Mouse (Mus musculus) CH12.LX (cell line): ENCODE measurements around the gene Phpt1. TPM values are rescaled to one million over a fixed set of nuclear protein-coding genes. Genes with fewer than 3 reads are reported as not detected.

Experiments used
- DNase-seq: peaks from one replicate; pipeline ENCODE4 v3.0.0-alpha.2; 2013; ENCODE audit errors: extremely low read depth
- H3K27ac ChIP-seq: 2 replicates; pipeline ENCODE4 v1.5.1; 2012; ENCODE audit warnings: low read depth, mild to moderate bottlenecking, control low read depth, moderate library complexity; ENCODE audit not compliant: insufficient read depth
- H3K27me3 ChIP-seq: replicated peaks from 2 replicates; pipeline ENCODE3; 2012; ENCODE audit warnings: inconsistent platforms
- H3K36me3 ChIP-seq, 2 experiments: replicated peaks in 1 of 2; 2 replicates each; pipeline versions ENCODE3 to v1.6.1; 2012; ENCODE audit warnings: inconsistent platforms in 1 of 2, low read length in 1 of 2, mild to moderate bottlenecking in 1 of 2, mixed read lengths in 1 of 2, moderate library complexity in 1 of 2; ENCODE audit not compliant: control insufficient read depth in 1 of 2, insufficient read depth in 1 of 2
- H3K4me1 ChIP-seq, 2 experiments: 2 replicates each; pipeline ENCODE4 v1.6.1; 2012; ENCODE audit warnings: inconsistent platforms in 1 of 2, moderate library complexity in 1 of 2; ENCODE audit not compliant: insufficient read depth in 2 of 2, control insufficient read depth in 1 of 2
- H3K4me2 ChIP-seq: 2 replicates; pipeline ENCODE4 v1.6.1; 2012; ENCODE audit warnings: low read depth, mild to moderate bottlenecking, control low read depth; ENCODE audit not compliant: poor library complexity, insufficient read depth, severe bottlenecking
- H3K4me3 ChIP-seq, 3 experiments: fragments of 150-350 bp in 1 of 3; sonication (generic) in 1 of 3; replicated peaks in 1 of 3; 2 replicates each; pipeline versions ENCODE3 to v1.5.1; 2011 to 2012; ENCODE audit warnings: low read depth in 2 of 3, low read length in 2 of 3, mild to moderate bottlenecking in 2 of 3, moderate library complexity in 2 of 3, control low read depth in 1 of 3, improper control_type of control experiment in 1 of 3, inconsistent platforms in 1 of 3, mixed read lengths in 1 of 3; ENCODE audit not compliant: poor library complexity in 1 of 3
- H3K79me2 ChIP-seq: replicated peaks from 2 replicates; pipeline ENCODE4 v1.6.1; 2012; ENCODE audit warnings: mild to moderate bottlenecking, moderate library complexity; ENCODE audit not compliant: control insufficient read depth, poor library complexity, insufficient read depth, severe bottlenecking; ENCODE audit errors: extremely low read depth
- H3K9ac ChIP-seq: 2 replicates; pipeline ENCODE4 v1.6.1; 2012; ENCODE audit warnings: low read depth, mild to moderate bottlenecking, control low read depth, moderate library complexity; ENCODE audit not compliant: insufficient read depth
- H3K9me3 ChIP-seq: replicated peaks from 2 replicates; pipeline ENCODE3; 2012; ENCODE audit warnings: low read length, inconsistent platforms, mixed read lengths
- CHD1 ChIP-seq: IDR thresholded peaks from 2 replicates; pipeline ENCODE4 v1.6.1; 2012; ENCODE audit warnings: low read depth, low read length, improper control_type of control experiment, inconsistent platforms
- CHD2 ChIP-seq: IDR thresholded peaks from 2 replicates; pipeline ENCODE4 v1.6.1; 2011; ENCODE audit warnings: low read length, improper control_type of control experiment
- E2F4 ChIP-seq: IDR thresholded peaks from 2 replicates; pipeline ENCODE4 v1.6.1; 2011; ENCODE audit warnings: low read depth, low read length, improper control_type of control experiment; ENCODE audit not compliant: insufficient replicate concordance
- ELF1 ChIP-seq: IDR thresholded peaks from 2 replicates; pipeline ENCODE4 v1.6.1; 2014; ENCODE audit warnings: low read depth, mild to moderate bottlenecking, inconsistent platforms, low read length, improper control_type of control experiment
- EP300 ChIP-seq: IDR thresholded peaks from 2 replicates; pipeline ENCODE4 v1.6.1; 2011; ENCODE audit warnings: low read length, improper control_type of control experiment
- ETS1 ChIP-seq: conservative IDR thresholded peaks from 2 replicates; pipeline ENCODE4 v1.6.1; 2012; ENCODE audit warnings: low read depth, mild to moderate bottlenecking, inconsistent platforms, low read length, improper control_type of control experiment, moderate library complexity
- GABPA ChIP-seq: IDR thresholded peaks from 2 replicates; pipeline ENCODE4 v1.6.1; 2012; ENCODE audit warnings: low read depth, low read length, improper control_type of control experiment, inconsistent platforms; ENCODE audit not compliant: insufficient replicate concordance
- HCFC1 ChIP-seq: IDR thresholded peaks from 2 replicates; pipeline ENCODE4 v1.6.1; 2012; ENCODE audit warnings: low read depth, mild to moderate bottlenecking, inconsistent platforms, low read length, improper control_type of control experiment
- IRF4 ChIP-seq: IDR thresholded peaks from 2 replicates; pipeline ENCODE4 v1.6.1; 2014; ENCODE audit warnings: low read depth, mild to moderate bottlenecking, inconsistent platforms, low read length, improper control_type of control experiment
- JUN ChIP-seq: IDR thresholded peaks from 2 replicates; pipeline ENCODE4 v1.6.1; 2011; ENCODE audit warnings: low read depth, mild to moderate bottlenecking, low read length, improper control_type of control experiment, moderate library complexity; ENCODE audit not compliant: insufficient read depth
- JUND ChIP-seq: conservative IDR thresholded peaks from 2 replicates; pipeline ENCODE4 v1.6.1; 2011; ENCODE audit warnings: low read depth, low read length, improper control_type of control experiment
- MAX ChIP-seq: IDR thresholded peaks from 2 replicates; pipeline ENCODE4 v1.6.1; 2011; ENCODE audit warnings: low read length, improper control_type of control experiment
- MEF2A ChIP-seq: IDR thresholded peaks from 2 replicates; pipeline ENCODE4 v1.6.1; 2014; ENCODE audit warnings: low read depth, mild to moderate bottlenecking, inconsistent platforms, low read length, improper control_type of control experiment, borderline replicate concordance
- MXI1 ChIP-seq: IDR thresholded peaks from 2 replicates; pipeline ENCODE4 v1.6.1; 2011; ENCODE audit warnings: mild to moderate bottlenecking, low read depth, low read length, improper control_type of control experiment
- NRF1 ChIP-seq: IDR thresholded peaks from 2 replicates; pipeline ENCODE4 v1.6.1; 2014; ENCODE audit warnings: low read depth, mild to moderate bottlenecking, inconsistent platforms, low read length, improper control_type of control experiment, moderate library complexity
- RCOR1 ChIP-seq: conservative IDR thresholded peaks from 2 replicates; pipeline ENCODE4 v1.6.1; 2012; ENCODE audit warnings: low read depth, mild to moderate bottlenecking, inconsistent platforms, low read length, improper control_type of control experiment
- SIN3A ChIP-seq: IDR thresholded peaks from 2 replicates; pipeline ENCODE4 v1.6.1; 2012; ENCODE audit warnings: low read length, improper control_type of control experiment, inconsistent platforms
- TCF12 ChIP-seq: IDR thresholded peaks from 2 replicates; pipeline ENCODE4 v1.6.1; 2014; ENCODE audit warnings: low read depth, mild to moderate bottlenecking, inconsistent platforms, low read length, improper control_type of control experiment
- USF1 ChIP-seq: IDR thresholded peaks from 2 replicates; pipeline ENCODE4 v1.6.1; 2014; ENCODE audit warnings: low read depth, mild to moderate bottlenecking, inconsistent platforms, low read length, improper control_type of control experiment
- USF2 ChIP-seq: conservative IDR thresholded peaks from 2 replicates; pipeline ENCODE4 v1.6.1; 2011; ENCODE audit warnings: low read depth, low read length, improper control_type of control experiment
- dilution Hi-C: fragments of 300-500 bp; cut with MboI; formaldehyde crosslinking; loops from 2 replicates; pipeline ENCODE4 v1.14.3; 2020; ENCODE audit warnings: low sequenced_read_pairs; ENCODE audit not compliant: extremely low pct_unique_long_range_greater_than_20kb, extremely low pct_ligation_motif_present
- in situ Hi-C: fragments of 300-500 bp; cut with MboI; formaldehyde crosslinking; loops from 3 replicates; pipeline ENCODE4 v1.14.3; 2019; ENCODE audit warnings: low sequenced_read_pairs, low pct_ligation_motif_present, low pct_unique_long_range_greater_than_20kb, mixed read lengths
- polyA plus RNA-seq: library from polyadenylated mRNA; unstranded; fragments of >175 nt; gene quantifications from 2 replicates; pipeline ENCODE4 v1.2.1, GENCODE M21; 2012; ENCODE audit warnings: low read depth; ENCODE audit not compliant: insufficient read length
- total RNA-seq, 2 experiments: library from RNA; depleted of rRNA; stranded (reverse); fragments of 300-350 nt in 1 of 2; fragments of >200 nt in 1 of 2; gene quantifications; 2 replicates each; pipeline ENCODE4 v1.2.3; 2012 to 2014

Gene Phpt1
- total and polyA plus RNA-seq, 3 experiments: 37.9 to 66.9 (median 46.6) TPM

DNA sequence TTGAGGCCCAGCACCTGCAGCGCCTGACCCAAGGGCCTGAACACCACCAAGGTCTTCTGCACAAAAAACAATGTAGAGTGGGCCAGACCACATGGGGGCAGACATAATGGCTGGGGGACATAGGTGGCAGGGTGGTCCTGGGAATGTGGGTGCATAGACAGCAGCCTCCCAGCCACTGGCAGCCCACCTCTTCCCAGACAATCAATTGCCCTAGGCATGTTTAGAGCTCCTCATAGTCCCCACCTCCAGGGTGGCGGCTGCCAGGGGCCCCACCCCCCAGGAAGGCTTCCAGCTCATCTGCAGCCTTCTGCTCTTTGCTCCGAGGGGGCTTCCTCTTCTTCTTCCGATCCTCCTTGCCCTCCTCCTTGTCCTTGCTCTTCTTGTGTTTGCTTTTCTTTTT is 8.5 kb upstream of the Phpt1 start:
- no peak overlapping the region for H3K9ac ChIP-seq
- in situ Hi-C loops: no loop called here
- no peak overlapping the region for H3K4me2 ChIP-seq
- no peak overlapping the region for H3K4me3 ChIP-seq
- H3K4me1 ChIP-seq: peaks cover 5 to 24% of the 10 kb centered on the region in 2 experiments; a peak in 3 of 4 replicates
- no peaks in the 10 kb centered on the region for H3K79me2 ChIP-seq
- H3K27ac ChIP-seq: no peak overlapping the region
- dilution Hi-C loops: no loop called here
- H3K27me3 ChIP-seq: no peaks in the 10 kb centered on the region
- no peak for DNase-seq
- peaks cover 16% of the 10 kb centered on the region for H3K9me3 ChIP-seq
- TF ChIP-seq TCF12 (no peak), IRF4 (no peak), SIN3A (no peak), USF1 (no peak), MEF2A (no peak), MXI1 (no peak), ETS1 (no peak), E2F4 (no peak)
- H3K36me3 ChIP-seq: peaks cover 49 to 80% of the 10 kb centered on the region in 2 experiments

DNA sequence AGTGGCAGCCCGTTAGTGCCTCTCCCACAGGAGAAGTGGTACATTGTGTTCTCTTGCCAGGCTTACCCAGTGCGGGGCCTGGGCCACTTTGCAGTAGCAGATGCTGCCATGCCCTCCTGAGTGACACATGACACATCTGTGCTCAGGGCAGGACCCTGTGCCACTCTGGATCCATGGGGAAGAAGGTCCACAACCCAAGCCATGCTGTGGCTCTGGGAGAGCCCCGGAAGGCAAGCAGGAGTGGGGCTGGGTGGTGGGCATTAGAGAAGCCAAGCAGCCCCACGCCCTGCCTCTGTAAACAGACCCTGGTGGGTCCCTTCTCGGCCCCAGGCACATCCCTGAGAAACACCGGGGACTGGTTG is 8.1 kb upstream of the Phpt1 start:
- H3K4me1 ChIP-seq: peaks cover 5 to 24% of the 10 kb centered on the region in 2 experiments; a peak in 3 of 4 replicates
- H3K4me2 ChIP-seq: no peak overlapping the region
- dilution Hi-C loops: no loop called here
- in situ Hi-C loops: no loop called here
- peaks cover 48 to 80% of the 10 kb centered on the region in 2 experiments for H3K36me3 ChIP-seq
- H3K9me3 ChIP-seq: peaks cover 21% of the 10 kb centered on the region
- TF ChIP-seq ELF1 (no peak), GABPA (no peak), NRF1 (no peak), CHD2 (no peak), HCFC1 (no peak), USF2 (no peak), MEF2A (no peak), IRF4 (no peak), JUN (no peak), MXI1 (no peak), RCOR1 (no peak), JUND (no peak), EP300 (no peak), CHD1 (no peak), MAX (no peak)
- no peaks in the 10 kb centered on the region for H3K27me3 ChIP-seq
- H3K79me2 ChIP-seq: no peaks in the 10 kb centered on the region
- H3K4me3 ChIP-seq: no peak overlapping the region
- H3K9ac ChIP-seq: no peak overlapping the region
- DNase-seq: no peak
- no peak overlapping the region for H3K27ac ChIP-seq
